Mouse (Mus musculus): ENCODE results near the gene Rps6ka2. TPM values are rescaled to one million over a fixed set of nuclear protein-coding genes. Genes with fewer than 3 reads are reported as not detected.

The Rps6ka2 gene
- polyA plus RNA-seq, 1 experiment from 2014 or later = 6.7 TPM

GRCm38 (mm10) chr17:7146479-7146878, 23.4 kb upstream of the Rps6ka2 start:
- Histone ChIP-seq H3K4me2 (no peak overlapping the region), H3K27me3 (no peaks in the 10 kb centered on the region), H3K4me1 (0 out of 2 replicates have a peak, but pooled peaks cover 3% of the 10 kb centered on the region), H3K4me3 (no peak overlapping the region), H3K9me3 (no peaks in the 10 kb centered on the region), H3K27ac (no peak overlapping the region), H3K9ac (no peak overlapping the region), H3K36me3 (no peaks in the 10 kb centered on the region)
- 84% methylated on average over 7 of the region's 7 CpGs for WGBS
- no peak for ATAC-seq (ENCODE audit: insufficient number of reproducible peaks, low FRiP score, low TSS enrichment, low read depth)

- H3K27me3 ChIP-seq = no peaks in the 10 kb centered on the region
- no peak overlapping the region for H3K27ac ChIP-seq
- ATAC-seq (ENCODE audit: insufficient number of reproducible peaks, low FRiP score, low TSS enrichment, low read depth) = no peak
- no peaks in the 10 kb centered on the region for H3K9me3 ChIP-seq
- no peak overlapping the region for H3K4me2 ChIP-seq
- H3K36me3 ChIP-seq = no peaks in the 10 kb centered on the region
- WGBS = 57% methylated on average over 12 of the region's 12 CpGs
- no peak overlapping the region for H3K9ac ChIP-seq
- H3K4me3 ChIP-seq = no peak overlapping the region
- H3K4me1 ChIP-seq = 0 out of 2 replicates have a peak, but pooled peaks cover 3% of the 10 kb centered on the region
These were observed 22.0 kb upstream of the Rps6ka2 start for GRCm38 (mm10) chr17:7147920-7148321.

- Histone ChIP-seq H3K9me3 (no peaks in the 10 kb centered on the region), H3K27me3 (no peaks in the 10 kb centered on the region), H3K27ac (no peak overlapping the region), H3K36me3 (no peaks in the 10 kb centered on the region), H3K9ac (no peak overlapping the region), H3K4me1 (0 out of 2 replicates have a peak, but pooled peaks cover 3% of the 10 kb centered on the region), H3K4me2 (no peak overlapping the region), H3K4me3 (no peak overlapping the region)
- ATAC-seq (ENCODE audit: insufficient number of reproducible peaks, low FRiP score, low TSS enrichment, low read depth) = no peak
- 92% methylated on average over 11 of the region's 11 CpGs for WGBS
These were observed 20.4 kb upstream of the Rps6ka2 start for GRCm38 (mm10) chr17:7149328-7150195.

- no peaks in the 10 kb centered on the region for H3K9me3 ChIP-seq
- no peak overlapping the region for H3K4me2 ChIP-seq
- ATAC-seq (ENCODE audit: insufficient number of reproducible peaks, low FRiP score, low TSS enrichment, low read depth) = no peak
- 69% methylated on average over 6 of the region's 6 CpGs for WGBS
- H3K36me3 ChIP-seq = no peaks in the 10 kb centered on the region
- H3K4me3 ChIP-seq = no peak overlapping the region
- H3K27ac ChIP-seq = no peak overlapping the region
- no peaks in the 10 kb centered on the region for H3K4me1 ChIP-seq
- no peak overlapping the region for H3K9ac ChIP-seq
- no peaks in the 10 kb centered on the region for H3K27me3 ChIP-seq
These were observed 18.3 kb upstream of the Rps6ka2 start for GRCm38 (mm10) chr17:7151446-7152100.

GRCm38 (mm10) chr17:7152662-7153061, 17.3 kb upstream of the Rps6ka2 start:
- H3K9ac ChIP-seq = no peak overlapping the region
- WGBS = 87% methylated on average over 7 of the region's 7 CpGs

GRCm38 (mm10) chr17:7163955-7164354, 6.0 kb upstream of the Rps6ka2 start:
- no peak overlapping the region for H3K4me2 ChIP-seq
- peaks cover 3% of the 10 kb centered on the region; the same call in 1 of the 2 replicates for H3K4me1 ChIP-seq
- no peak overlapping the region for H3K27ac ChIP-seq
- no peak overlapping the region for H3K4me3 ChIP-seq
- 49% methylated on average over 3 of the region's 3 CpGs for WGBS
- no peak for ATAC-seq (ENCODE audit: insufficient number of reproducible peaks, low FRiP score, low TSS enrichment, low read depth)
- no peak overlapping the region for H3K9ac ChIP-seq
- no peaks in the 10 kb centered on the region for H3K36me3 ChIP-seq
- H3K9me3 ChIP-seq = no peaks in the 10 kb centered on the region
- no peaks in the 10 kb centered on the region for H3K27me3 ChIP-seq

More at GRCm38 (mm10) chr17:7152662-7153061, 17.3 kb upstream of the Rps6ka2 start:
- no peak for ATAC-seq (ENCODE audit: insufficient number of reproducible peaks, low FRiP score, low TSS enrichment, low read depth)
- no peaks in the 10 kb centered on the region for H3K27me3 ChIP-seq
- no peak overlapping the region for H3K27ac ChIP-seq
- no peaks in the 10 kb centered on the region for H3K4me1 ChIP-seq
- H3K36me3 ChIP-seq = no peaks in the 10 kb centered on the region
- H3K9me3 ChIP-seq = no peaks in the 10 kb centered on the region
- no peak overlapping the region for H3K4me3 ChIP-seq
- H3K4me2 ChIP-seq = no peak overlapping the region

GRCm38 (mm10) chr17:7165524-7165923, 4.4 kb upstream of the Rps6ka2 start:
- Histone ChIP-seq H3K4me2 (no peak overlapping the region), H3K9me3 (no peaks in the 10 kb centered on the region), H3K27ac (no peak overlapping the region), H3K27me3 (no peaks in the 10 kb centered on the region), H3K4me1 (peaks cover 11% of the 10 kb centered on the region), H3K9ac (no peak overlapping the region), H3K4me3 (no peak overlapping the region), H3K36me3 (no peaks in the 10 kb centered on the region)
- no peak for ATAC-seq (ENCODE audit: insufficient number of reproducible peaks, low FRiP score, low TSS enrichment, low read depth)
- WGBS = 95% methylated on average over 7 of the region's 7 CpGs

- H3K4me3 ChIP-seq = peak overlapping the region; percentile 85
- H3K27me3 ChIP-seq = no peaks in the 10 kb centered on the region
- peak; percentile 5; the same call in 1 of the 2 replicates for ATAC-seq (ENCODE audit: insufficient number of reproducible peaks, low FRiP score, low TSS enrichment, low read depth)
- 7% methylated on average over 15 of the region's 15 CpGs for WGBS
- H3K36me3 ChIP-seq = no peaks in the 10 kb centered on the region
- H3K4me1 ChIP-seq = peaks cover 16% of the 10 kb centered on the region
- H3K9me3 ChIP-seq = no peaks in the 10 kb centered on the region
- H3K9ac ChIP-seq = peak overlapping the region; percentile 44
- H3K4me2 ChIP-seq = peak overlapping the region; percentile 90
- peak overlapping the region; percentile 83 for H3K27ac ChIP-seq
These were observed 821 bp upstream of the Rps6ka2 start for GRCm38 (mm10) chr17:7168961-7169626.

- no peak for ATAC-seq (ENCODE audit: insufficient number of reproducible peaks, low FRiP score, low TSS enrichment, low read depth)
- Histone ChIP-seq H3K9me3 (no peaks in the 10 kb centered on the region), H3K27ac (peak overlapping the region; percentile 60), H3K27me3 (no peaks in the 10 kb centered on the region), H3K4me3 (peak overlapping the region; percentile 85), H3K9ac (peak overlapping the region; percentile 53), H3K36me3 (no peaks in the 10 kb centered on the region), H3K4me1 (peaks cover 16% of the 10 kb centered on the region), H3K4me2 (peak overlapping the region; percentile 87)
- WGBS = 2% methylated on average over 43 of the region's 43 CpGs
These were observed 685 bp downstream of the Rps6ka2 start for GRCm38 (mm10) chr17:7170304-7171295.

GRCm38 (mm10) chr17:7173331-7174028, 3.6 kb downstream of the Rps6ka2 start:
- peaks cover 16% of the 10 kb centered on the region for H3K4me1 ChIP-seq
- no peaks in the 10 kb centered on the region for H3K9me3 ChIP-seq
- no peak overlapping the region for H3K4me2 ChIP-seq
- no peaks in the 10 kb centered on the region for H3K27me3 ChIP-seq
- no peak overlapping the region for H3K4me3 ChIP-seq
- H3K36me3 ChIP-seq = no peaks in the 10 kb centered on the region
- no peak overlapping the region for H3K27ac ChIP-seq
- WGBS = 57% methylated on average over 15 of the region's 15 CpGs
- no peak for ATAC-seq (ENCODE audit: insufficient number of reproducible peaks, low FRiP score, low TSS enrichment, low read depth)
- no peak overlapping the region for H3K9ac ChIP-seq

All from limb, embryonic 15.5 days (tissue).